Mouse (Mus musculus) urinary bladder, adult 18-20 months (tissue): Measurements from ENCODE around the gene Ccdc83.

ENCODE experiments used
- DNase-seq, 2 experiments: peaks; one replicate each; pipeline ENCODE4 v3.0.0; 2022; ENCODE audit warnings: low spot score in 2 of 2, mixed read lengths in 2 of 2

Ccdc83 gene

DNA sequence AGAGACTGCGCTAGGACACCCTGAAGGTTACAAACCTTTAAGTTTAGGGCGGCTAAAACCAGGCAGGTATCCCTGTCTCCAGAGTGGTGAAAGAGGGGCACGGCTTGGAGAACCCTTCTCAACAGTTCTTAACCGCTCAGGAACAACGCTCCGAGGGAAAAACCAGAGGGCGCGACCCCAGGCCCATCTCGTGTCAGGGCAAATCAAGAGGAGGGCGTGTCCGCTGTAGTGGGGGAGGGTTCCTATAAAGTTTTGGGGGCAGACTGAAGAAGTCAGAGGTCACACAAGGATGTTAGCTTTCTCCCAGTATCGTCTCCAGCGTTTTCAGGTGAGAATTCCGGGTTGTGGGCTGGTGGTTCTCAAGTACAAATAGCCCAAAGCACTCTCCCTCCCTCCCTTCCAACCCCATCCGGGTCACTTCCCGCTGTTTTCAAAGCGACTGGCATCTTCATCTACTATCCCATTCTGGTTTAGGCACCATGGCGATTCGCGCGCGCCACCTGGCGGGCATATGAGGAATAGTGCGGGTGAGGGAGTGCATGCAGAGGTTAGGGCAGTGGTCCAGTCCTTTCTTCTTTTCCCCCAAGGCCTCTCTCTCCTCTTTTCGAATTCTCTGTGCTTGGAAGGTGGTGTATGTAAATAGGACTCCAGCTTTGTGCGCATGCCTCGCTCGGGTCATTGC, at the start of gene Ccdc83:
TSS of gene Ccdc83 (minus strand) at position 489 of the 682 bp plus-strand sequence.
- DNase-seq, result peak; percentile 55 to 75

DNA sequence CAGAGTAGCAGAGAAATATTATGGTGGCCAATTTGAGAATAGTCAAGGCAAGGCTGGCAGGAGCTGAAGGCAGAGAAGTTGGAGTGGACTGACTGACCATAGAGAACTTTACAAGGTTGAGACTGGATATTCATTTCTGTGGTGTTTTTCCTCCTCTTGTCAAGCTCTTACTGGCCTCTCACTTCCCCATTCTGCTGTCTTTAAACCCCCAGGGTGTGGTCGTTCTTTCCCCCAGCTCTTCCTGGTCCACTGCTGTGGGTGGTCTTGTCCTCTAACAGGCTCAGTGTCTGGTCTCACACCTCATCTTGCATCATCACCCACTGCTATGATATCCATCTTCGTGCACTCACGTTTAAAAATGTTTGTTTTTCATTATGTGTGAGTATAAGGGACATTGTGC, 47.8 kb upstream of the Ccdc83 start:
- no peak for DNase-seq

DNA sequence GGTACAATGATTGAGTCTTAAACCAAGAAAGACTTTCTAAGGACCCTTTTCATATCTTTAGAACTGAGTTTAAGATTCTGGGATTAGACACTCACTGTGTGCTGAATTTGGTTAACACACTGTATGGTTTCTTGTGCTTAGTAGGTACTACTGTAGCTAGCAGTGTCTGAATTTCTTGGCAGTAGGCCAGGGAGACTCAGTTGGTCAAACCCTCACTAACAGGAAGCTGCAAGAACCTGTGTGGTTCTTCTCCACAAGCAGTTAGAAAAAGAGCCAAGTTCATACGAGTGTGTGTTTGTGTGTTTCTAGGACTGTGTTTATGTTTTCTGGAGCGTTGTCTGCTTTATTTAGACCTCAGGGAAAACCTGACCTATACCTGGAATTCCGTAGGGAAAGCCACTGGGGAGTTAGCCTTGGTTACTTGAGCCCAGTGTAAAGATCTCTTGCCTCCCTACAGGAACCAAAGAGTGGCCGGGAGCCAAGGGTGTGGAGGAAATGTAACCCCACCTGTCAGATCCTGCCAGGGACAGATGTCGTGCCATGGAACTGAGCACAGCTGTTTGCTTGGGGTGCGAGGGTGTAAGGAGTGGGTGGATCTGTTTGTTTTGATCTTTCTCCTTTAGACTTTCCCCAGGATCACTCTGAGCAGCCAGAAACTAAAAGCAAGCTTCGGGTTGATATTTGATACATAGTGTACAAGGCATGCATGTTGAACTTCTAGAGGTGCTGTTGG, 46.7 kb upstream of the Ccdc83 start:
- DNase-seq, result no peak

DNA sequence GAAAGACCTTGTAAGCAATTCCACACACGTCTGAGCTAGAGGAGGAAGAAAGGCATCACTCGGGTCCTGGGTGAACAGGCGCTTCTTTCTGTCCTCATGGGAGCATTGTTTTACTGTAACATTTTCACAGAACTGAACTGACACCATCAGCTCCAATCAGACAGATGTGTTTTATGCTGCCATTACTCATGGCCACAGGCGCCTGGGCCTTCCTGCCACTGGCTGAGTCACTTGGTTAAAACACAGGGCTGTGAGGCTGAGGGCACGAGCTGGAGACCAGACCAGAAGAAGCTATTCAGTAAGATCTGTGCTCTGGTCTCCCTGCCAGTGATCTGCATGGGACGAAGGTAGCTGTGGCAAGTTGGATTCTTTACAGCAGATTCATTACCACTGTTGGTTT, 42.4 kb upstream of the Ccdc83 start:
- no peak for DNase-seq

DNA sequence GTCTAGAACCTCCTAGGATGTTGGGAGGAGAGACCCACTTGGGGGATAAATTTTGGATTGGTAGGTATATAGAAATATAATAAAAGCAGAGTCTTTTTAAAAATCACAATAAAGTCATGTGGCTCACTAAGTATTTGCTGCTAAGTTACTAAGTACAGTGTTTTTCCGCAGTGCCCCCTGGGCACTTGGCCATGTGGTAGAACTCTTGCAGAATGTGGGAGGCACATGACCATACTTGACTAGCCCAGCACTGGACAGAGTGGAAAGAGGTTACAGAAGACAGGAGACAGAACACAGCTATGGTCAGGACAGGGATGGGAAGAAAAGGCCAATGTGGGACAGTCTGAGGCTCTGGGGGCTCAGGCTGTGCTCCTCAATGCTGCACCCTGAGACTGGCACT, 41.4 kb upstream of the Ccdc83 start:
- DNase-seq, result no peak

DNA sequence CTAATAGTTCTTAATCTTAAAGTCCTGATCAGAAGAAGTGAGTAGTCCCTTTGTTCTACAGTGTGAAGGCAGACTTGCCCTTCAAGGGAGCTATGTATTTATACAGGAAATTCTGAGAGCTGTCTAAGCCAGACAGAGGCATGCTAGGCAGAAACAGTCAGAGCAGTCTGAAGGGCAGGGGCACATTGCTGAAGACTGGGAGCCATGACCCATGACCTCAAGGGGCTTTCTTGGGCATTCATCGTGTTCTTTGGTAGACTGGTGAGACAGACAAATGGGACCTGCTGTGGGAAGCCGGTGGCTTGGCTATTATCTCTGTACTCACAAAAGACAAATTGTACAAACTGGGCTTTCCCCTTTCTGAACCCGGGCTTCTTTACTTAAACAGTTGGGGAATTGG, 40.5 kb upstream of the Ccdc83 start:
- DNase-seq, result no peak

DNA sequence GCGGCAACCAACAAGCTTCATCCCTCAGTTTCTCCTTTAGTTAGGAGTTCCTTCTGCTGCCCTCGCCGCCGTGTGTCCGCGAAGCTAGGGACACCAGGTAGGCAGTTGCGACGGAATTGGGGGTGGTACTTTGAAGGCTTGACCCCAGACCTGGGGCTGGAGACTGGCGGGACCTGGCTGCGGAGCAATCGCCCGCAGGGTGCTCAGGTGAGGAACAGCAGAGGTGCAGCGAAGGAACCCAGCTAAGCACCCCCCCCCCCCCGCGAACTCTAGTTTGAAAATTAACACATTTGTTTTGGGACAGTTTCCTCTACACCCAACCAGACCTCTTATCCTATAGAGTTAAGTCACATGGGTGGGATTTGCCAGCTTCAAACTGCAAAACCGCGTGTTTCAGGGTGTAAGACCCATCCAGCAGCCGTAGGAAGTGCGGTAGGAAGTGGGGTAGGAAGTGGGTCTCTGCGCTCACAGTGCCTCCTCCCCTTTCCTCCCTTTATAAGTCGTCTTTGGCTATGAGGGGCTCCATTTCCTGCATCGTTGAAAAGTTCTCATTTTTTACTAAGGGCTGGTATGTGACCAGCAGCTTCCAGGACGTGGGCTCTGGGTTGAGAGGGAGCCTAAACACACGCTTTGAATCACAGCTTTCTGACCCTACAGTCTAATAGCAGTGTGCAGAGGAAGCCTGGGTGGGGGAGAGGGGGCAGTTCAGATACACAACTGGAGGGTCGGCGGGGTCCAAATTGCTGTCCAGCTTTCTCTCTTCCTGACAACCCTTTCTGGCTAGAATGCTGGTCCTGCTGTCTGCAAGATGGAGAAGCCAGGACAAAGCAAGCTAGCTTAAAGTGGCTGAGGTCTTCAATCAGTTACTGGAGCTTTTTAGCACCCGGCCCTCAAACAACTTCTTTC, 37.3 kb upstream of the Ccdc83 start:
- DNase-seq, result peak in 1 of 2 experiments; percentile 49

DNA sequence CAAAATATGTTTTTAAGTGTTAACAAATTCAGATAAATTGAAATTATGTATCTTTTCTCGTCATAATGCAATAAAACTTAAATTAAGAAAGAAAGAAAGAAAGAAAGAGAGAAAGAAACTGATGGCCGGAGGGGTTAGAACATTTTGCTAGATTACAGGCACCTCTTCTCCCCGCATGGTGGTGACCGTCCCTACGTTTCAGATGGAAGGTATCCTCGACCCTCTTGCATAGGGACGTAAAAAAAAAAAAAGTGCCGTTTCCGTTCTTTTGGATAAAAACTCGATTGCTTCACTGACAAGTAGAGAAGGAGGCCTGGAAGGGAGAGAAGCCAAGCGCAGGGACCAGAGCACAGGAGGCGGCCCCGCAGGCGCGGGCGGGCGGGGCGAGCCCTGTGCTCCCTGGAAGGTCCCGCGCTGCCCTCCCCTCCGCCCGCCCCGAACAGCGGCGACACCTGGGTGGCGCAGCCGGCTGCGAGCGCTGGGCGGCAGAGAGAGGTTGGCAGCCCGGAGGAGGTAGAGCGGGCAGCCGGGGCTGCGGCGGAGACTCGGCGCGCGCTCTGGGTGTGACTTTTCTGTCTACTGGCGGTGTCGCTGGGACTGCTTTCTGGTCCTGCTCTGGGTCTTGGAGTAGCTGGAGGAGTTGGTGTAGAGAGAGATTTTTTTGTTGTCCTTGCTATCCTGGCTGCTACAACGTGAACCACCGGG, 36.5 kb upstream of the Ccdc83 start, which contains the start of gene Sytl2:
TSS of gene Sytl2 (plus strand) at position 311 of the 705 bp plus-strand sequence.
- peak; percentile 63 to 67 for DNase-seq

DNA sequence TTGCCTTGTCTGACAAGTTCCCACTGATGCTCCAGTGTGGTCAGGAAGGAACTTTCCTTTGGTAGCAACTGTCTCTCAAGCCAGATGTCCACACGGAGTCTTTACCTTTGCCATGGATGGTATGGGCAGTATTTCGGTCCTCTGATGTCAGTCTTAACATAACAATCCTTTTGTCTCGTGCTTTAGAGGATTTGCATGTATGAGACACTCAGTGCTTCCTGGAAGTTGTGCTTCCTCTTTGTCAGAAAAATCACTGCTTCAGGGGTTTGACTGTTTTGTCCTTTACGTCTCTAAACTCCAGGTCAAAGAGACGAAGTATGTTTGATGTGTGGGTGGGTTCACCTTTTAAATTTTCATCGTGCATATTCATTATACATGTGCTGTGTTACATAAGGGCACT, 26.3 kb upstream of the Ccdc83 start:
- no peak for DNase-seq

DNA sequence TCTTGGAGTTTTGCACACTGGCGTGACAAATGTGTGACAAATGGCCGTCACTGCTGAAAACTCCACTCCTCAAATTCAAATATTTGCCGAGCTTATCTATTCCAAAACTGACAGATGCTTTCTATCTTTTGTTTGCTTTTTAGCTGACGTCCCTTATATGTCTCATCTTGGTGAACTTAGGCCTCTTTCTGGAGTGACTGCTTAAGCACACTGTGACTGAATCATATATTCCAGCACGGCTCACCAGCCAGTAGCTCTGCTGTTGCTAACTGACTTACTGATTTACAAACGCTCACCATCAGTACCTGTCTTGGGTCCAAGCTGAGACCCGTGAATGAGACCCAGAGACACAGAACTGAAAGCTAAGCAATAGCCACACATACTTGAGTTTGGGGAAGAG, 19.2 kb upstream of the Ccdc83 start:
- DNase-seq, result no peak

DNA sequence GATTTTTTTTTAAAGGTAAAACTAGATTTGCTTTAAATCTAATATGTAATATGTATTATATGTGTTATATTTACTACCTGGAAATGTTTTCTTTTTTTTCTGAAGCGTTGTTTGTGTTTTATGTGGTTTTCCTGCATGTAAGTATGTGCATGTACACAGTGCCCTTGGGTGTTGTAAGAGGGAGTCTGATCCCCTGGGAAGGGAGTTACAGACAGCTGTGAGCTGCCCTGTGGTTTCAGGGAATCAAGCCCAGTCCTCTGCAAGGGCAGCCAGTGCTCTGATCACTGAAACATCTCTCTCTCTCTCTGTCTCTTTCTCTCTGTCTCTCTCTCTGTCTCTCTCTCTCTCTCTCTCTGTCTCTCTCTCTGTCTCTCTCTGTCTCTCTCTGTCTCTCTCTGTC, 17.2 kb upstream of the Ccdc83 start:
- no peak for DNase-seq

DNA sequence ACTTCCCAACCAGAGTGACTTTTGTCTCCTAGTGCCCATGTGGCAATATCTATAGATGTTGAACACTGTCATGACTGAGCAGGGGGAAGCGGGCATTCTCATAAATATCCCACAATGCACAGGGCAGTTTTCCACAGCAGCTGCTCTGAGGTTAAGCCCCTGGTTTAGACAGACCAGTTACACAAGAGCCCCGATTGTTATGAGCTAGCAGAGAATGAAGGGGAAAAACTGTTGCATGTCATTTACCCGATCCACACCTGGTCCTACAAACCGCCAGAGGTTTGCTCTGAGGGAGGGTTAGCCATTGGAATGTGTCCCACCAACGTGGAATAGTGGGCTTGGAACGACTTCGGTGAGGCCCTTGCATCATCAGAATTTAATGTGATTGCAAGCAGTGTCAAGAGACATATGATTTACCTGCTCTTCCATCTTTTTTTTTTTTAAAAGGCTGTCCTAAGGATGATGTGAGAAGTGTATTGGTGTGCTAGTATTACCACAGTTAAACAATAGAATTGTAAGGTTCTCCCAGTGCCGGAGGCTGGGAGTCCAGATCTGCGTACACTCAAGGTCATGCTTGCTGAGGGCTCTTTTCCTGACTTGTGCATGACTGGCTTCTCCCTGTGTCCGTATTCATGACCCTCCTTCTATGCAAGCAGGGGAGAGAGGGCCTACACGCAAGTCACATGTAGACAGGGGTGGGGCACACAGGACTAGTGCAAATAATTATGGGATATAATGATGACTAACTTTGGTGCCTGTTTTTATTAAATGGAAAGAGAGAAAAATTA, 16.4 kb upstream of the Ccdc83 start:
- DNase-seq, result no peak

DNA sequence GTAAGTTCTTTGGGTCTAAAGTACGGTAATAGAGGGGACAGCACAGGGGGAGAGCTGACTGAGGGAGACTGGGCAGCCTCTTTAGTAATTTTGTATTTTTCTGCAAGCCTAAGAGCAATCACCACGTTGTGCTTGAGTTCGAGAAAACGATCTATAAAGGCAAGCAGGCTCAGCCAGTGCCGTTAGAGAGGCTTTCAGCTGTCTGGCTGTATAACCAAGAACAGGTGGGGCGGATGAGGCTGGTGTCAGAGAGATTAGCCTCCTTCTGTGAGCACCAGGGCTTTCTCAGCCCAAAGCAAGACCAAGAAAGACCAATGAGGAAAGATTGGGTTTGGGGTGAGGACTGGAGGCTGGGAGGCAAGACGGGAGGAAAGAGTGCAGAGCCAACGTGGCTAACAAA, 15.3 kb upstream of the Ccdc83 start:
- no peak for DNase-seq

DNA sequence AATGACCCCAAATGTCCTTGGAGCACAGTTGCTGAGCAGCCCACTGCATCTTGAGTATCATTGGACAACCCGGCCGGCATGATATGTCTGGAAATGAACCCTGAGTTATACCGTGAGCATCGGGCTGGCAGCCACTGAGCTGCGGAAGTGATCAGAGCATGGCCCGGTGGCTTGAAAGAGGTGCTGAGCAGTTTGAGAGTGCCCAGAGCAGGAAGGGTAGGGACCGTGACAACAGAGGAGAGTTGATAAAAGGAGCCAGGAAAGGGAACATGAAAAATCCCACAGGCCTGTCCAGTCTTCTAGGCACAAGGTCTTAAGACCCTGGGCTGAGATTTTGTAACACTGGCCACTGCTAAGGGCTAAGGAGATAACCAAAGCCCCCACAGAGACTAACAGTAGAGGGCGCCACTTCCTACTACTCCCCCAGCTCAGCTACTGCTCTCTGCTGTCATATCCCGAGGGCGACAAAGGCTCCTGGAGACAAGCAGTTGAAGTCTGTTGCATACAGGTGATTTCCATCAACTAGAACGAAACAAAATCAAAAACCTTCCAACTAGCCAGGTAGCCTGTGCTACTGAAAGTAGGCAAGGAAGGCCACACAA, 14.8 kb upstream of the Ccdc83 start:
- no peak for DNase-seq

DNA sequence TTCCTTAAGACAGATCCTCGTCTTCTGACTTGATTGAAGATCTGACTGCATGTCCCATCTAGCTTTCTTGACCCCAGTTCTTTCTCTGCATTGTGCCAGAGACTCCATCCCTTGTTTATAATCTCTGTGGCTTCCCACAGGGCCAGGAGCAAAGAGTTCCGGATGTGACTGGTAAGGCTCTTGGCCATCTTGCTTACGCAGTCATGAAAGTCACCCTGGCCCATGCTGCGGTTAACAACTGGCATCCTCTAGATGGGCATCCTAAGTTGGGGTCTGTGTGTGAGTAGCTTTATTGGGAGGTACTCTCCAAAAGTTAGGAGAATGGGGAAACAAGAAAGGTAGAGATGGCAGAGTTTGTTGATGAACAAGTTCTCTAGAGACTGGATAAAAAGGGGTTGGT, 13.6 kb upstream of the Ccdc83 start:
- no peak for DNase-seq

DNA sequence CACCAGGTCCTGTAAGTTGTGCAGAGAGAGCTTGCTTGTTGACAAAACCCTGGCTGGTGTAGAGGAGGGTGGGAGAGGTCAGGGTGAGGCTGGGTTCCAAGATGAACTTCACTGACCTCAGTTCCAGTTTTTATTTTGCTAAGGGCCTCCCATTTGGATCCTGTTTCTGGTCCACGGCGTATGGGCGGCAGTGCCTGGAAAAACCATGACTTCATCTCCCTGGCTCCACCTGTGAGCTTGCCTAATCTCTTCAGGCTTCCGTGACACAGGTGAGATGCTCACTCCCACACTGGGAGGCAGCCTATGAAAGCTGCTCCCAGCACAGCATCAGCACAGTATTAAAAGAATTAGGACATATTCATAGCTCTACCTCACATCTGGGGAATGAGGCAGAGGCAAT, 12.2 kb upstream of the Ccdc83 start:
- no peak for DNase-seq

DNA sequence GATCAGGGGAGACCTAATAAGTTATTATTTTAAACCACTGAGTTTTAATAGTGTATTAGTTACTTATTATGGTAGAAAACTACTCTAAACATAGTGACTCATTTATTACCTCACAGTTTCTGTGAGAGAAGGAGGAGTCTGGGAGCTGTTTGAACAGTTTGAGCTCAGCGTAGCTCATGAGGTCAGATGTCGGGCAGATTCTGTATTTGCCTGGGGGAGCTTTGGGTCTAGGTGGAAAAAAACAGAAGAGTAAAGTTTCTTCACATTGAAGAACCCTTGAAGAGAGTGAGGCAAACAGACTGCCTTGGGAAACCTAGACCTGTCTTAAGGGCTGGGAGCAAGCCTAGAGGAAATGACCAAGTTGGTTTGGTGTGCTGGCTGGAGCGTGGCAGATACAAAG, 11.7 kb upstream of the Ccdc83 start:
- DNase-seq, result no peak

DNA sequence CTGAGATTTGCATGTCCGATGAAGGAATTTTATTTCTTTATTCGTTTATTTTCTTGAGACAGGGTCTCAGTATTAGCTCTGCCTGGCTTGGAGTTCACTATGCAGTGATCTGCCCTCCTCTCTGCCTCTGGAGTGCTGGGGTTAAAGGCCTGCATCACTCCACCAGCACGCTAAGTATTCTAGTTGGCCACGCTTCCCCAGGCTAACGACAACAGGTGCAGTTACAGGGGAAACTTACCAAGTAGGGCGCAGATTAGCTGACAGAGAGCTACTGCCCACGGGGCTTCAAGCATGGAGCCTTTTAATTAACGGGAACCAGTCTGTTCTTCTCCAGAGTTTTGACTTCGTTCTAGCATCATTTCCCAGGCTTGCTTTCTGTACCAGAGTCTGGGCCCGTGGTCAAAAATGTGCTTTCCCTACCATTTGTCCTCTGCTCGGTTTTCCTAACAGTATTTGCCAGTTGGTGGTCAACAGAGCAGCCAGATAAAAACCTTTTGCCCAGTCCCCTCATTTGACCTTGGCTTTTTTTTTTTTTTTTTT, 9.1 kb upstream of the Ccdc83 start:
- no peak for DNase-seq

DNA sequence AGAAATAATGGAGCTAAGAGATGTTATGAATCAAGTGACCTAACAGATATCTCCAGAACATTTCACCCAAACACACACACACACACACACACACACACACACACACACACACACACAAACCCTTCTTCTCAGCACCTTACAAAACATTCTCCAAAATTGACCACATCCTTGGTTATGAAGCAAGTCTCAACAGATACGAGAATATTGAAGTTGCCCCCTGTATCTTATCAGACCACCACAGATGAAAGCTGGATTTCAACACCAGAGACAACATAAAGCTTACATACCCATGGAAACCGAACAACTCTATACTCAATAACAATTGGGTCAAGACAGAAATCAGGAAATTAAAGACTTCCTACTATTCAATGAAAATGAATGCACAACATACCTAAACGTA, 4.6 kb upstream of the Ccdc83 start:
- DNase-seq, result no peak

DNA sequence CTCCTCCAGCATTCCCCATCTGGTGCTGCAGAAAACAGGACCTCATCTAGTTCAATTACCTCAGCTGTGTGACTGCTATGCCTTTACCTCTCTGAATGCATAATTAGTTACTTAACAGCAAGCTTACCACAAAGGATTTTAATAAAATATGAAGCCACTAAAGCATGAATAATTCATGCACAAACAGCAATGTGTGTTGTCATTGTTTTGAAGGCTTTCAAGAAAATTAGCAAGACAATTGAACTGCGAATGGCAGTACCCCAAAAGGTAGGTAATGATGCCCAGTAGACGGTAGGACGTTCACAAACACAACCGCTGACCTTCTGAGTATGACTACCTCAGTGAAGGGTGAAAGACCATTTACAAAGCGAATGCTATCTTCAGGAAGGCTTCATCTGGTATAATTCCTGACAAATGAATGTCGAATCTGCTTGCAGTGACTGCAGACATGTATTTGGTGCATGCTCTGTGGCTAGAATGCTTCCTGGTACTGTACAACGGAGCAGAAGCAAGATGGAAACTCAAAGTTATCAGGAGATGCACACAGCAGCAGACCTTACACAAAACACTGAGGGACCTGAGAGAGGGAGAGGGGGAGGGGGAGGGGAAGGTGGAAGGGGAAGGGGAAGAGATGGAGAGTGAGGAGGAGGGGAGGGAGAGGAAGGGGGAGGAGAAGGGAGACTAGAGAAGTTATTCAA, 3.5 kb downstream of the Ccdc83 start:
- no peak for DNase-seq
